Mouse (Mus musculus) midbrain, embryonic 13.5 days (tissue): ENCODE measurements around the gene AA467197. TPM values are rescaled to one million over a fixed set of nuclear protein-coding genes. Genes with fewer than 3 reads are reported as not detected.

Experiments used
- ATAC-seq: fragments of 200-750 bp; cut with Nextera tagmentation; 2 replicates; pipeline ENCODE4 v1.8.0; 2017; ENCODE audit warnings: mild to moderate bottlenecking, moderate TSS enrichment, moderate library complexity
- H3K27ac ChIP-seq: fragments of 300-500 bp; sonication (generic); 2 replicates; pipeline ENCODE4 v1.5.1; 2015; ENCODE audit warnings: inconsistent platforms, mild to moderate bottlenecking, moderate library complexity
- H3K27me3 ChIP-seq: fragments of 300-500 bp; sonication (generic); 2 replicates; pipeline ENCODE4 v1.6.1; 2015; ENCODE audit warnings: mild to moderate bottlenecking, inconsistent platforms
- H3K36me3 ChIP-seq: fragments of 300-500 bp; sonication (generic); 2 replicates; pipeline ENCODE4 v1.6.1; 2015; ENCODE audit warnings: mild to moderate bottlenecking, inconsistent platforms
- H3K4me1 ChIP-seq: fragments of 300-500 bp; sonication (generic); replicated peaks from 2 replicates; pipeline ENCODE4 v1.6.1; 2015; ENCODE audit warnings: inconsistent platforms
- H3K4me2 ChIP-seq: fragments of 300-500 bp; sonication (generic); replicated peaks from 2 replicates; pipeline ENCODE4 v1.6.1; 2015; ENCODE audit warnings: moderate library complexity, mild to moderate bottlenecking, inconsistent platforms
- H3K4me3 ChIP-seq: fragments of 300-500 bp; sonication (generic); replicated peaks from 2 replicates; pipeline ENCODE4 v1.5.1; 2015; ENCODE audit warnings: mild to moderate bottlenecking, inconsistent platforms
- H3K9ac ChIP-seq: fragments of 300-500 bp; sonication (generic); replicated peaks from 2 replicates; pipeline ENCODE4 v1.6.1; 2015; ENCODE audit warnings: mild to moderate bottlenecking, inconsistent platforms
- H3K9me3 ChIP-seq: fragments of 300-500 bp; sonication (generic); 2 replicates; pipeline ENCODE4 v1.6.1; 2016; ENCODE audit warnings: mild to moderate bottlenecking, inconsistent platforms
- WGBS: fragments of 180-500 bp; shearing (Covaris S2); methylation state at CpG from one replicate; pipeline ENCODE4 v1.1.7; 2015; 5-methylcytosine and 5-hydroxymethylcytosine counted together
- polyA plus RNA-seq: library from polyadenylated mRNA; unstranded; fragments of >200 nt; fragmentation: Nextera tagmentation; extraction: Ambion mirVana; gene quantifications from 2 replicates; pipeline ENCODE4 v1.2.1, GENCODE M21; 2015

The AA467197 gene
- polyA plus RNA-seq, 1 experiment from 2014 or later, result not detected

GRCm38 (mm10) chr2:122652096-122653084 lies 15.6 kb downstream of the AA467197 start:
- H3K4me1 ChIP-seq, result no peaks in the 10 kb centered on the region
- no peak for ATAC-seq
- H3K4me2 ChIP-seq, result no peak overlapping the region
- H3K27ac ChIP-seq, result no peak overlapping the region
- no peak overlapping the region for H3K4me3 ChIP-seq
- H3K9me3 ChIP-seq, result no peaks in the 10 kb centered on the region
- no peaks in the 10 kb centered on the region for H3K27me3 ChIP-seq
- 79% methylated on average over 17 of the region's 17 CpGs for WGBS
- no peak overlapping the region for H3K9ac ChIP-seq
- H3K36me3 ChIP-seq, result no peaks in the 10 kb centered on the region

DNA sequence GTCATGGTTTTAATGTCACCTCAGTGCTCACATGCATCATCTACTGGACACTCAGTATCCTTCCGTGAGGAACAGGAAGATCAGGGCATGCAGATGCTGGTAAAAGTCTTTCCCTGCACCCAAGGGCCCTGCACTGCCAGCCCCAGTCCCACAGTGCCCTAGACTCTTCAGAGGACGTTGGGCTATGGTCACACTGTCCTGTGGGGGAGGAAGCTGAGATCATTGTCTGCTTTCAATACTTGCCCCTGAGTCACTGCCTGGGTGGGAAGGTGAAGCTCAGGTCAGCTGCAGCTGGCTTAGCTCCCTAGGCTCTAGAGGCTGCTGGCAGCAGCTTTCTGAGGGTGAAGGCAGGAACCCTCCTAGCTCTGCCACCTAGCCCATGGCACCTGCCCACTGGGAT lies 19.3 kb downstream of the AA467197 start:
- ATAC-seq, result no peak
- 66% methylated on average over 2 of the region's 2 CpGs for WGBS
- no peak overlapping the region for H3K4me3 ChIP-seq
- no peak overlapping the region for H3K27ac ChIP-seq
- no peak overlapping the region for H3K9ac ChIP-seq
- no peaks in the 10 kb centered on the region for H3K4me1 ChIP-seq
- H3K36me3 ChIP-seq, result no peaks in the 10 kb centered on the region
- H3K4me2 ChIP-seq, result no peak overlapping the region
- no peaks in the 10 kb centered on the region for H3K27me3 ChIP-seq
- no peaks in the 10 kb centered on the region for H3K9me3 ChIP-seq

DNA sequence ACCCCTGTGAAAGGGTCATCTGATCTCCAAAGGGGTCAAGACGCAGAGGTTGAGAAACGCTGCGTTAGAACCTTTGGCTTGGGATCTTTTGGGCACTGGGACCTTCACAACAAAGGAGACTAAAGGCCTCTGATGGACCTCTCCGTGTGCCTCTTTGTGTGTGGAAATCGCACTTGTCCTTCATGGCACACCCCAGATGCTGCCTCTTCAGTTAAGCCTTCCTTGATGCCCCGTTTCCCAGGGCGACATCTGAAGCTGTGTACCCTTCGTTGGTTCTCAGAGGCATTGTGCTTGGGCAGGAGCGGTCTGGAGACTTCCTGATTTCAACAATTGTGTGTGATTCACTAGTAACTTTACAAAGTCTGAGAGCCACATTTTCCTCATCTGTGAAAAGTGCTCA lies 20.0 kb downstream of the AA467197 start:
- Histone ChIP-seq H3K27me3 (no peaks in the 10 kb centered on the region), H3K9me3 (no peaks in the 10 kb centered on the region), H3K27ac (no peak overlapping the region), H3K4me2 (no peak overlapping the region), H3K36me3 (no peaks in the 10 kb centered on the region), H3K4me1 (no peaks in the 10 kb centered on the region), H3K4me3 (no peak overlapping the region), H3K9ac (no peak overlapping the region)
- no peak for ATAC-seq
- 54% methylated on average over 9 of the region's 9 CpGs for WGBS

GRCm38 (mm10) chr2:122657707-122658524 lies 21.1 kb downstream of the AA467197 start:
- no peak overlapping the region for H3K4me3 ChIP-seq
- H3K9ac ChIP-seq, result no peak overlapping the region
- ATAC-seq, result no peak
- no peaks in the 10 kb centered on the region for H3K27me3 ChIP-seq
- no peak overlapping the region for H3K4me2 ChIP-seq
- H3K36me3 ChIP-seq, result no peaks in the 10 kb centered on the region
- no peaks in the 10 kb centered on the region for H3K4me1 ChIP-seq
- H3K9me3 ChIP-seq, result no peaks in the 10 kb centered on the region
- no peak overlapping the region for H3K27ac ChIP-seq
- WGBS, result 88% methylated on average over 11 of the region's 11 CpGs

- no peak overlapping the region for H3K4me3 ChIP-seq
- no peaks in the 10 kb centered on the region for H3K4me1 ChIP-seq
- ATAC-seq, result no peak
- H3K36me3 ChIP-seq, result no peaks in the 10 kb centered on the region
- no peaks in the 10 kb centered on the region for H3K9me3 ChIP-seq
- H3K27me3 ChIP-seq, result no peaks in the 10 kb centered on the region
- no peak overlapping the region for H3K27ac ChIP-seq
- H3K9ac ChIP-seq, result no peak overlapping the region
- WGBS, result 91% methylated on average over 7 of the region's 7 CpGs
- no peak overlapping the region for H3K4me2 ChIP-seq
Observed at GRCm38 (mm10) chr2:122659825-122660224, 23.0 kb downstream of the AA467197 start.

DNA sequence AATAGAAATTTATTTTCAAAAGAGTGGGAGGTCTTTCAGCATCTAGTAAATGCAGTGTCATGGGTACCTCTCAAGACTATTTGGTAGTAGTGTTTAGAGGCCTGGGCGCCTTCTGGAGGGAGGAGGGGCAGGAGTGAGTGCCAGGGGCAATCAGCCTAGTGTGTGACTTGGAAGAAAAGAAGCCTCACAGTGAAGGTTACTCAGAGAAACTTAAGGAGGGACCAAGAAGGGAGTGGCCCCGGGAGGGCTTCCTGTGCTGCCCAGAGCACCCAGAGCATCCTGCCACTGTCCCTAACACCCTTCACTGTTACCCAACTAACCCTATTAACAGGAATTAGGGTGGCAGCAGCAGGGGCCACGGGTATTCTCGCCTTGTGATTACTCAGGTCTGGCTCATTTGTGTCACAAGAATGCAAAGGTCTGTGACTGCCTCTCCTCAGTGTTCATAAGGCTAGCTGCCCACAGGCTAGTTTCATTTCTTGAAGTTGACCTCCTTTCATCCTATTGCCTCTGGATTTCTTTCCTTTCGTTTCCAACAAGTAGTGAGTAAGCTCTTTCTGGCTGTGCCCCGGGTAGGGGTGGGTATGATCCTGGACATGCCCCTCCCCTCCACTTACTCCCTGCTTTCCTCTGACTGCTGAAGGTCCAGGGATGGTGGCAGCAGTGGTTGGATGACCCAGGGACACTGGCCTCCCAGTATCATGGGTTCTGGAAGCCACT lies 28.6 kb downstream of the AA467197 start:
- ATAC-seq, result no peak
- no peaks in the 10 kb centered on the region for H3K9me3 ChIP-seq
- H3K9ac ChIP-seq, result no peak overlapping the region
- 64% methylated on average over 6 of the region's 6 CpGs for WGBS
- no peak overlapping the region for H3K27ac ChIP-seq
- H3K27me3 ChIP-seq, result 0 out of 2 replicates have a peak, but pooled peaks cover 8% of the 10 kb centered on the region
- no peaks in the 10 kb centered on the region for H3K36me3 ChIP-seq
- no peak overlapping the region for H3K4me2 ChIP-seq
- H3K4me3 ChIP-seq, result no peak overlapping the region
- no peaks in the 10 kb centered on the region for H3K4me1 ChIP-seq

GRCm38 (mm10) chr2:122665973-122666875 lies 29.4 kb downstream of the AA467197 start:
- Histone ChIP-seq H3K27ac (no peak overlapping the region), H3K4me1 (no peaks in the 10 kb centered on the region), H3K36me3 (no peaks in the 10 kb centered on the region), H3K9me3 (no peaks in the 10 kb centered on the region), H3K4me2 (no peak overlapping the region), H3K27me3 (0 out of 2 replicates have a peak, but pooled peaks cover 8% of the 10 kb centered on the region), H3K4me3 (no peak overlapping the region), H3K9ac (no peak overlapping the region)
- WGBS, result 55% methylated on average over 12 of the region's 12 CpGs
- ATAC-seq, result no peak

DNA sequence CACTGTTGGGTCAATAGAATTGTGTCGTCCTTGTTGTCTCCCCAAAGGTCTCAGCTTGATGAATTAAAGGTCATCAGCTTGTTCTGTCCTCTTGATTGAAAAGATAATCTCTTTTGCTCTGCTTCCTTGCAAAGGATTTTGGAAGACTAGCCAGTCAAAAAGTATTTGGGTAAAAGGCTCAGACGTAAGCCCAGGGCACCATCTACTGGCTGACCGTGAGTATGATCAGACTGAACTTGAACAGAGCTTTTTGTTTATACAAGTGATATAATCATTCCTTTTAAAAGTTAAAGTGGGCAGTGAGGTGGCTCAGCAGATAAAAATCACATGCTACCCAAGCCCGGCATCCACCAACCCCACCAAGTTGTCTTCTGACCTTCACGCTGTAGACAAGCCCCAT lies 31.1 kb downstream of the AA467197 start:
- H3K4me3 ChIP-seq, result no peak overlapping the region
- H3K4me2 ChIP-seq, result no peak overlapping the region
- H3K27ac ChIP-seq, result no peak overlapping the region
- H3K27me3 ChIP-seq, result 0 out of 2 replicates have a peak, but pooled peaks cover 8% of the 10 kb centered on the region
- WGBS, result 44% methylated on average over 5 of the region's 5 CpGs
- H3K4me1 ChIP-seq, result no peaks in the 10 kb centered on the region
- ATAC-seq, result no peak
- no peak overlapping the region for H3K9ac ChIP-seq
- no peaks in the 10 kb centered on the region for H3K9me3 ChIP-seq
- no peaks in the 10 kb centered on the region for H3K36me3 ChIP-seq

GRCm38 (mm10) chr2:122671714-122672113 lies 34.9 kb downstream of the AA467197 start:
- H3K4me1 ChIP-seq, result 0 out of 2 replicates have a peak, but pooled peaks cover 3% of the 10 kb centered on the region
- WGBS, result 78% methylated on average over 5 of the region's 5 CpGs
- no peaks in the 10 kb centered on the region for H3K36me3 ChIP-seq
- H3K4me3 ChIP-seq, result no peak overlapping the region
- no peak overlapping the region for H3K9ac ChIP-seq
- no peaks in the 10 kb centered on the region for H3K9me3 ChIP-seq
- no peak overlapping the region for H3K27ac ChIP-seq
- no peak for ATAC-seq
- H3K27me3 ChIP-seq, result 0 out of 2 replicates have a peak, but pooled peaks cover 6% of the 10 kb centered on the region
- H3K4me2 ChIP-seq, result no peak overlapping the region

GRCm38 (mm10) chr2:122672841-122673240 lies 36.1 kb downstream of the AA467197 start:
- no peaks in the 10 kb centered on the region for H3K36me3 ChIP-seq
- H3K4me3 ChIP-seq, result no peak overlapping the region
- H3K4me1 ChIP-seq, result 0 out of 2 replicates have a peak, but pooled peaks cover 3% of the 10 kb centered on the region
- H3K9ac ChIP-seq, result no peak overlapping the region
- H3K4me2 ChIP-seq, result no peak overlapping the region
- WGBS, result 77% methylated on average over 5 of the region's 5 CpGs
- no peaks in the 10 kb centered on the region for H3K9me3 ChIP-seq
- no peak for ATAC-seq
- H3K27ac ChIP-seq, result no peak overlapping the region
- no peaks in the 10 kb centered on the region for H3K27me3 ChIP-seq

GRCm38 (mm10) chr2:122675126-122675525 lies 38.3 kb downstream of the AA467197 start:
- WGBS, result 93% methylated on average over 2 of the region's 2 CpGs
- Histone ChIP-seq H3K27ac (no peak overlapping the region), H3K9ac (no peak overlapping the region), H3K9me3 (no peaks in the 10 kb centered on the region), H3K27me3 (no peaks in the 10 kb centered on the region), H3K4me2 (no peak overlapping the region), H3K4me3 (no peak overlapping the region), H3K4me1 (0 out of 2 replicates have a peak, but pooled peaks cover 3% of the 10 kb centered on the region), H3K36me3 (no peaks in the 10 kb centered on the region)
- no peak for ATAC-seq
